Mouse (Mus musculus) G1E (cell line): ENCODE measurements around the gene Mapk14.

ENCODE experiments used
- CTCF ChIP-seq: IDR thresholded peaks from 2 replicates; pipeline ENCODE4 v1.5.1; 2012; ENCODE audit warnings: low read depth, low read length, inconsistent platforms, mixed read lengths
- GATA1 ChIP-seq: IDR thresholded peaks from 2 replicates; pipeline ENCODE4 v1.6.1; 2012; ENCODE audit warnings: borderline replicate concordance, low read length, inconsistent platforms, mixed read lengths
- GATA2 ChIP-seq: IDR thresholded peaks from 2 replicates; pipeline ENCODE4 v1.6.1; 2012; ENCODE audit warnings: low read depth, low read length, inconsistent platforms, borderline replicate concordance

- TF ChIP-seq CTCF = no peak
- no peak for TF ChIP-seq GATA1
- TF ChIP-seq GATA2 = no peak
Observed at GRCm38 (mm10) chr17:28701737-28702136, 10.6 kb downstream of the Mapk14 start.
